Comparison of ENCODE assay signal across 4 mouse cellular contexts in genomic region chr2:75151519-75151918, GRCm38 (mm10).
"Had no signal": no experiment of that assay in that cellular context is flagged by ENCODE, and none has a peak within 500 bp of the region (broad histone marks: within the 10 kb centered on the region; RNA-seq: fewer than 3 reads in every experiment).

No protein-coding gene starts in this region.

- DNase-seq: kidney, adult 11 months; liver, embryonic 13.5 days had no signal

- ATAC-seq: liver, postnatal 0 days; midbrain, embryonic 13.5 days had no signal
